Mouse (Mus musculus) large intestine, adult 2 months (tissue): ENCODE measurements around the gene Mrpl41. TPM values are rescaled to one million over a fixed set of nuclear protein-coding genes. Genes with fewer than 3 reads are reported as not detected.
A peak's percentile ranks its signal among the peaks of the same experiment; 100 is the strongest.
"Not testable (repeated sequence)": the region's sequence is repeated elsewhere in the genome, so short reads cannot be mapped to it uniquely, and the experiment has no call there.

Experiments used
- DNase-seq: peaks from one replicate; pipeline ENCODE4 v3.0.0-alpha.2; 2012; ENCODE audit warnings: low read depth, low spot score
- WGBS: fragments of 180-500 bp; shearing (Covaris S2); methylation state at CpG from one replicate; pipeline ENCODE4 v1.1.7; 2018; 5-methylcytosine and 5-hydroxymethylcytosine counted together
- polyA plus RNA-seq: library from polyadenylated mRNA; depleted of rRNA; stranded (reverse); fragments of >200 nt; gene quantifications from 2 replicates; pipeline ENCODE4 v1.2.3, GENCODE M21; 2012; rRNA removed

The Mrpl41 gene
- 37.5 and 39.9 TPM in 2 replicates for polyA plus RNA-seq

GRCm38 (mm10) chr2:24974906-24975703, at the start of gene Mrpl41:
Gene Mrpl41, minus strand, starts transcription at chr2:24975098.
- under 1% methylated on average over 64 of the region's 64 CpGs for WGBS
- peak; percentile 76 for DNase-seq

DNA sequence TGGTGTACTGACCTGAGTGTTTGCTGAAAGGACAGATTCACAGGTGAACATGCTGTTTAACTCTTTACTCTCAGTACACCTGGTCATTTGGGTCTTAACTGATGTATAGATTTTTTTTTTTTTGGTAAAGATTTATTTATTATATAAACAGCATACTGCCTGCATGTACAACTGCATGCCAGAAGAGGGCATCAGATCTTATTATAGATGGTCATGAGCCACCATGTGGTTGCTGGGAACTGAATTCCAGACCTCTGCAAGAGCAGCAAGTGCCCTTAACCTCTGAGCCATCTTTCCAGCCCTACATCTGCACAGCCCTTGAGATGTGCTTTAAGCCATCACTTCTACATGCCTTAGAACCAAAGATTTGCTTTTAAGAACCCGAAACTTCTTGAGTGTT, 47.8 kb upstream of the Mrpl41 start:
- DNase-seq, result no peak
- 100% methylated on average over 1 of the region's 1 CpGs for WGBS

- no peak for DNase-seq
Measured at GRCm38 (mm10) chr2:25008250-25008649, 33.4 kb upstream of the Mrpl41 start.

DNA sequence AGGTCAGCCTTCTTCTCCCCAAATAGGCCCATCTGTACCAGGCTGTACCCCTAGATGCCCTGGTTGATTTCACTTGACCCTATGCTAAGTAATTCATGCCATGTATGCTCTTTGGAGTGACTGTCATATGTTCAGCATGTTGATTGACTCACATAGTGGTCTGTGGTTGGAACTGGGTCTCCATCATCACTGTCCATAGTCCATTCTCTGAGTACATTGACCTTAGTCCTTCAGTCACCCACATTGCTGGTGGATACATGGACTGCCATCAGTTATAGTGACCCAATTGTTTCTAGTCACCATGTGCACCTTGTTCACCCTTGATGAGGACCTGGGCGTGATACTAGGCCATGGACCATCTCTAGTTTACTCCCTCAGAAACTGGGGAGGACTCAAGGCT, 31.9 kb upstream of the Mrpl41 start:
- no peak for DNase-seq
- WGBS, result 89% methylated on average over 1 of the region's 1 CpGs

GRCm38 (mm10) chr2:25003946-25004786, 29.3 kb upstream of the Mrpl41 start:
- no peak for DNase-seq
- 89% methylated on average over 9 of the region's 9 CpGs for WGBS

DNA sequence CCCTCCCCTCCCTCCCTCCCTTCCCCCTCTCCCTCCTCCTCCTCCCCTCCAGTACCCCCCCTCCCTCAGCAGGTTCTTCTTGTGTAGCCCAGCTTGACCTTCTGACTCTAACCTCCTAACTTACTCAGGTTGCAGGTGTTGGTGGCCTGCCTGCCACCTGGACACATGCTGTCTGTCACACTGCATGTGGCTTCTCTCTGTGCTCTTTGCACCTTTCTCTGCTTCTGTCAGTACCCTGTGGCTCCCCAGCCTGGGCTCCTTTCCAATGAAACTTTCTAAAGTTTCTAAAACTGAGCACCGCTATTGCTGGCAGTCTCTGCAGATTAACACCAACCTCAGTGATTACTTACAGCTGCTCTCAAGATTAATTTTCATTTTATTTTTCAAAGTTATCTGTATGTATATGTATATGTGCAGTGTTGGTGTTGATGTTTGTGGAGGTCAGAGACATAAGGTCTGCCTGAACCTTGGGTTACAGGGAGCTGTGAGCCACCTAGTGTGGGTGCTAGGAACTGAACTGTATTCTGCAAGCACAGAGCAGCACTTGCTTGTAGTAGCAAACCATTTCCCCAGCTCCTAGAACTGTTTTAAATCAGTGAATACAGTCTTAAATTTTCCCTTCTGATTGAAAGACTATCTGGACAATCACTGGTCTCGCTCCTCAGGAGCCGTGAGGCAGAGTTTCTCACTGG, 25.8 kb upstream of the Mrpl41 start:
- WGBS, result 84% methylated on average over 3 of the region's 3 CpGs
- DNase-seq, result no peak

GRCm38 (mm10) chr2:24996471-24996870, 21.6 kb upstream of the Mrpl41 start:
- DNase-seq, result no peak
- 93% methylated on average over 2 of the region's 2 CpGs for WGBS

- DNase-seq, result no peak
- WGBS, result 93% methylated on average over 6 of the region's 6 CpGs
Measured at GRCm38 (mm10) chr2:24995332-24995731, 20.4 kb upstream of the Mrpl41 start.

DNA sequence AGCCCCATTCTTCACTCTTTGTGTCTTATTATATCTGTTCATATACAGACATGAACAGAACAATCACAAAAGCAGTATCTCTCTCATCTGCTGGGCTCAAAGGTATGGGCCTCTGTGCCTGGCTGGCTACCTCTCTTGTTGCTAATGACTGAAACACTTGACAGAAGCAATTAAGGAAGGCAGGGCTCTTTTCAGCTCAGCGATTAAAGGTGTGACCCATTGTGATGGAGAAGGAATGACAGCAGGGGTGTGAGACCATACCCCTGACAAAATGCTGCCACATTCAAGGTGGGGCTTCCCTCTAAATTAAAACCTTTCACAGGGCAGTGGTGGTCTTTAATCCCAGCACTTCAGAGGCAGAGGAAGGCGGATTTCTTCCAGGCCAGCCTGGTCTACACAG, 12.9 kb upstream of the Mrpl41 start:
- WGBS, result 63% methylated on average over 2 of the region's 2 CpGs
- DNase-seq, result no peak

- DNase-seq, result no peak
Measured at GRCm38 (mm10) chr2:24976960-24977359, 2.1 kb upstream of the Mrpl41 start.

DNA sequence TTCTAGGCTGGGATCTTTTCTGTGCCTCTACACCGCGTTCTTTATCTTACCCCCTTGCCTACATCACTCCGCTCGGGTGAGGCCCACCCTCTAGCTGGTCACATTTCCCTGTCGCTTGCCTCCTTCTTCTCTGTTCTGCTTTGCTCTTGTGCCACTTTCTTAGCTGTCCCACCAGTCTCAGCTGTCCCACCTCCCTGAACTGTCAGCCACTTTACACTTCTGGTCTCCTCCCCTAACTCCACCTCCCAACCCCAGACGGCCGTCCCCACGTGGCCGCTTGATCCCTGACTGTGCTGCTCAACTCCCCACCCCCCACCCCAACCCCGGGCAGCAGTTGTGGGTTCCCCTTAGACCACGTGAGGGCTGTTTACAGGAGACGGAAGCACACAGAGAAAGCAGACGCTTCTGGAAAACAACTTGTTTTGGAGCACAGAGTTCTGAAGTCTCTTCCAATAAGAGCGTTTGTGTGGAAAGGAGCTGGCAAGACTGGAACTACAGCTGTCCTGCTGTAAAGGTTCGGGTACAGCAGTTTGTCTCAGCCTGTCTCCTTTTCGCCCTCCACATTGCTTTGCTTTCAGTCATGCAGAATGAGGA, 903 bp upstream of the Mrpl41 start, which contains the start of gene Pnpla7:
Pnpla7 (plus strand) TSS at position 330 of the 594 bp plus-strand sequence.
- DNase-seq, result peak; percentile 58
- 2% methylated on average over 16 of the region's 16 CpGs for WGBS

More at GRCm38 (mm10) chr2:24976960-24977359, 2.1 kb upstream of the Mrpl41 start:
- WGBS, result 64% methylated on average over 5 of the region's 5 CpGs

GRCm38 (mm10) chr2:24974452-24974851, 446 bp downstream of the Mrpl41 start:
- DNase-seq, result not testable (repeated sequence)
- WGBS, result under 1% methylated on average over 17 of the region's 17 CpGs

DNA sequence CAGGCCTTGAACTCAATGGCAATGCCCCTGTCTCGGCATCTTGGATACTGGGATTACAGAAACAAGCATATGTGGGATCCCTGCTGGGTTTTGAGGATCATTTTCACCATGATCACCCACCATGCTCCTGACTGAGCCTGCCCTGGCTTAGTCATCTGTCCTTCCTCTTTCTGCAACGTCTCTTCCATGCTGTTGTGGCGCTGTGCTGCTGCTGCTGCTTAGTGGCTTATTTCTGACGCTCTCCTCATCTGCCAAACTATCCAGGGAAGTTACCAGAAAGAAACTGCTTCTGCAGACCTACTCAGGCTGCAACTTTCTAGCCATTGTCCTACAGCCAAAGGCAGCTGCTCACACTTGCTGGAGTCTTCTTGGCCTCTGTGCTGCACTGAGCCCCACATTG, 4.5 kb downstream of the Mrpl41 start:
- WGBS, result 77% methylated on average over 4 of the region's 4 CpGs
- no peak for DNase-seq

DNA sequence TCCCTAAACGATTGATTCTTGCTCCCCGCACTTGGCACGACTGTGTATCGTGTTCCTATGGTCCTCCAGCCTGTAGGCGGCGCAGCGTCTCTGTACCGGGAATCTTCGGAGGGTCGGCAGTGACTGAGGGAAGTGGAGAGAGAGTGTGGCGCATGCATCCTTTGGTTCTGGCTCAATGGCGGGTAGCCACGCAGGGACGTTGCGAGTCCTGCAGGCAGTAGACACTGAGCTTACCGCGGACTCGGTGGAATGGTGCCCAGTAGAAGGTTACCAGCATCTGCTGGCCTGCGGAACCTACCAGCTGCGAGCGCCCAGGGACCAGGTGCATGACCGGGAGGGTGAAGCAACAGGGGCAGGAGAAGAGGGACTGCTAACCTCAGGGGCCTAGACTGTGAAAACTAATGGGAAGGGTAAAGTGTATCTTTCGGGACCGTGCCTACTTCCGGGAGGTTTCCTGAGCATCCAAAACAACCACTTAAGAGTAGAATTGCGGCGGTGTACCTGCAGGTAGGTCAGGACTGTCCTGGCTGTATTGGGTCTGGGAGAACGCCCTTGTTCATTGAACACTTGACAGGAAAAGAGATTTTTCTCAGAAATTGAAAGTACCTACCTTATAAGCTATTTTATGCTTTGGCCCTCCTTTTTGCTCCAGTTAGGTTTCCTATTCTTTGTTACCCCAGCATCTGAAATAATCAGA, 12.4 kb downstream of the Mrpl41 start, which contains the start of gene Dph7:
Dph7 (plus strand) TSS at position 97 of the 697 bp plus-strand sequence.
- peak; percentile 67 for DNase-seq
- under 1% methylated on average over 28 of the region's 28 CpGs for WGBS

DNA sequence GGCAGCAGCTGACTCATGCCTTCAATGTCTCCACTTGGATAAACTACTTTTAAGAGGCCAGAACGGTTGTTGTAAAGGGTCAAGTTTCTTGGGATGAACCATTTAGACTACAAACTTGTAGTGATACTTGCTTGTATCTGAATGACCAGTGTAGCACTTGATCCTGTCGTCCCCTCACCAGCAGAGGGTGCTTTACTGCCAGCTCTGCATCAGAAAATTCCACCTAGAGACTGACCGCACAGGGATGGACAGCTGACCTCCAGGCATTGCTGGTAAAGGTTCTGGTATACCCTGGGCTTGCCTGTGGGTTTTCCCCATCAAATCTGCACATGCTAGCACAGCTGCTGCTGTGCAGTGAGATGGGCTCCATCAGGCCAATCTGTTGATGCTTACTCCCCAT, 14.0 kb downstream of the Mrpl41 start:
- 21% methylated on average over 3 of the region's 3 CpGs for WGBS

GRCm38 (mm10) chr2:24952537-24953055, 22.3 kb downstream of the Mrpl41 start:
- DNase-seq, result no peak
- WGBS, result 87% methylated on average over 4 of the region's 4 CpGs

More for the DNA sequence above, 14.0 kb downstream of the Mrpl41 start:
- DNase-seq, result no peak

DNA sequence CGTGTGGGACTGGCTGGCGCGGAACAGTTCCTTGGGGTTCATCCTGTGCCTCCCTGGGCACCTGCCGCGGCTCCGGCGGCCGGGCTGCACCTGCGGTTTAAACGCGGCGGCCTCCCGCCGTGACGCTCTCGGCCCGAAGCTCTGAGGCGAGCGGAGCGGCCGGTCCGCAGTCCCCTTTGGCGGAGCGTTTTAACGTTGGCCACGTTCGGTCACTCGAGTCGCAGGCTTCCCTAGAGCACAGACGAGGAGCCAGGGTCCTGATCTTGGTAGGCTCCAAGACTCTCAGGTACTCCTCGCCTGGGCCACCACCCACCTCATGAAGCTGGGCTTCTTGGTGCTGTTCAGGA, 24.7 kb downstream of the Mrpl41 start:
- DNase-seq, result no peak
- 2% methylated on average over 31 of the region's 31 CpGs for WGBS

DNA sequence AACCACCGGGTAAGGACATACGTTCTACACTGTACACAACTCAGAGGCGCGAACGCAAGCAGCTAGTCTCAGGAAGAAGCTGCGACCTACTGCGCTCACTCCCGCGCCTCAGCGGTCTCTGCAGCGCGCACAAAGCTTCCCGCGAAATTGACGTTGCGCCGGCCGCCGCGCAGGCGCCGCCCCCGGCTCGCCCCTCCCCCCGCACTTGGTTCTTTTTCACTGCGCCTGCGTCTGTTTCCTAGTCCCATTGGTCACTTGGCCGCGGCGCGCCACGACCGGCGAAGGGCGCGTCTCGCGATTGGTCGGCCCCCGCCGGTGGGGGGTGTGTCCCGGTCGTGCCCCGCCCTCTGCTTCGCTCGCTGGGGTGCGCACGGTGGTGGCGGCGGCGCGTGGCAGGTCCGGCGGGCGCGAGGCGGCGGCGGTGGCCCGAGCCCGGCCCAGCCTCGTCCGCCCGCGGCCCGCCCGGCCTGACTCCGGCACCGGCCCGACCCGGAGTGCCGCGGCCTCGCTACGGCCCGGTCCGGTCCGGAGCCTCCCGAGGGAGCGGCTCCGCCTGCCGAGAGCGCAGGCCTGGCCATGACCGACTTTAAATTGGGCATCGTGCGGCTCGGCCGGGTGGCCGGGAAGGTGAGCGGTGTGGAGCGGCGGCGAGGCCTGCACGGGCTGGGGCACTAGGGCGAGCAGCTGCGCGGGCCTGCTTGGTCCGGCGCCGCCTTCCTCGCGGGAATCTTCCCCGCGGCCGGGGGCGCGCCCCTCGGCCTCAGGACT, 25.3 kb downstream of the Mrpl41 start, which contains the start of gene Zmynd19:
Zmynd19 (plus strand) TSS at position 372 of the 768 bp plus-strand sequence.
- peak; percentile 81 for DNase-seq
- WGBS, result 1% methylated on average over 108 of the region's 108 CpGs
